Mouse (Mus musculus) kidney, postnatal 0 days (tissue): Measurements from ENCODE around the gene Snap29. TPM values are rescaled to one million over a fixed set of nuclear protein-coding genes. Genes with fewer than 3 reads are reported as not detected.

ENCODE experiments used
- ATAC-seq: fragments of 200-750 bp; cut with Nextera tagmentation; replicated peaks from 2 replicates; pipeline ENCODE4 v1.8.0; 2017; ENCODE audit warnings: low read depth, moderate number of reproducible peaks, moderate TSS enrichment, moderate library complexity; ENCODE audit not compliant: low FRiP score
- DNase-seq: peaks from one replicate; pipeline ENCODE4 v3.0.0-alpha.2; 2016; ENCODE audit warnings: low spot score
- H3K27ac ChIP-seq: fragments of 300-500 bp; sonication (generic); 2 replicates; pipeline ENCODE4 v1.5.1; 2014; ENCODE audit warnings: mild to moderate bottlenecking
- H3K27me3 ChIP-seq: fragments of 300-500 bp; sonication (generic); 2 replicates; pipeline ENCODE4 v1.6.1; 2014; ENCODE audit warnings: low read length, mixed read lengths; ENCODE audit not compliant: insufficient read depth
- H3K36me3 ChIP-seq: fragments of 300-500 bp; sonication (generic); 2 replicates; pipeline ENCODE4 v1.6.1; 2014; ENCODE audit warnings: low read length, mixed read lengths; ENCODE audit not compliant: insufficient read depth
- H3K4me1 ChIP-seq: fragments of 300-500 bp; sonication (generic); replicated peaks from 2 replicates; pipeline ENCODE4 v1.6.1; 2014; ENCODE audit warnings: antibody characterized with exemption, low read length, mixed read lengths; ENCODE audit not compliant: insufficient read depth
- H3K4me2 ChIP-seq: fragments of 300-500 bp; sonication (generic); 2 replicates; pipeline ENCODE4 v1.6.1; 2014; ENCODE audit warnings: mild to moderate bottlenecking, low read length, moderate library complexity, mixed read lengths
- H3K4me3 ChIP-seq: fragments of 300-500 bp; sonication (generic); replicated peaks from 2 replicates; pipeline ENCODE4 v1.5.1; 2014; ENCODE audit warnings: low read depth, low read length
- H3K9ac ChIP-seq: fragments of 300-500 bp; sonication (generic); 2 replicates; pipeline ENCODE4 v1.6.1; 2014; ENCODE audit warnings: low read depth, low read length
- H3K9me3 ChIP-seq: fragments of 300-500 bp; sonication (generic); replicated peaks from 2 replicates; pipeline ENCODE4 v1.6.1; 2016; ENCODE audit warnings: low read length, inconsistent platforms, mixed read lengths
- CTCF ChIP-seq: IDR thresholded peaks from 2 replicates; pipeline ENCODE4 v1.5.1; 2016; ENCODE audit warnings: antibody characterized with exemption, low read depth, mild to moderate bottlenecking, moderate library complexity
- WGBS: fragments of 180-500 bp; shearing (Covaris S2); extraction: QIAGEN DNeasy Blood & Tissue Kit; methylation state at CpG from one replicate; pipeline ENCODE4 v1.1.7; 2014; 5-methylcytosine and 5-hydroxymethylcytosine counted together
- polyA plus RNA-seq: library from polyadenylated mRNA; unstranded; fragments of >200 nt; fragmentation: Nextera tagmentation; extraction: Ambion mirVana; gene quantifications from 2 replicates; pipeline ENCODE4 v1.2.1, GENCODE M21; 2015

Snap29 gene
- polyA plus RNA-seq, 1 experiment from 2014 or later: 11.9 TPM

DNA sequence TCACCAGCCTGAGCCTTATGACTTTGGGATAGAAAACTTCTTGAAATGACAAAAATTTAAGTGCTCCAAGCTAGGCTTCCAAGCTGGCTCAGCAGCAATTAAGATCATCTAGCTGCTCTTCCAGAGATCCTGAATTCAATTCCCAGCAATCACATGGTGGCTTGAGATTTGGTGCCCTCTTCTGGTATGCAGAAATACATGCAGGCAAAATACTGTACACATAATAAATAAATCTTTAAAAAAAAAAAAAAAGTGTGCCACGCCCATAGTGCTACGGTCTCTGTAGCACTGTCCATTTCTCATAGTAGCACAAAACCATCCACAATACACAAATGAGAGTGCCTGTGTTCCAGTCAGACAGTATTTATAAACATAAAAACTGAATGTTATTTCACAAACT is 26.8 kb downstream of the Snap29 start:
- ATAC-seq (no peak), DNase-seq (peak; percentile 31)
- peak; percentile 66 for TF ChIP-seq CTCF
- Histone ChIP-seq H3K9me3 (no peaks in the 10 kb centered on the region), H3K4me1 (no peaks in the 10 kb centered on the region), H3K9ac (no peak overlapping the region), H3K36me3 (peaks cover 6% of the 10 kb centered on the region; the same call in 1 of the 2 replicates), H3K4me3 (no peak overlapping the region), H3K27ac (no peak overlapping the region), H3K27me3 (no peaks in the 10 kb centered on the region), H3K4me2 (no peak overlapping the region)
- 82% methylated on average over 2 of the region's 2 CpGs for WGBS

DNA sequence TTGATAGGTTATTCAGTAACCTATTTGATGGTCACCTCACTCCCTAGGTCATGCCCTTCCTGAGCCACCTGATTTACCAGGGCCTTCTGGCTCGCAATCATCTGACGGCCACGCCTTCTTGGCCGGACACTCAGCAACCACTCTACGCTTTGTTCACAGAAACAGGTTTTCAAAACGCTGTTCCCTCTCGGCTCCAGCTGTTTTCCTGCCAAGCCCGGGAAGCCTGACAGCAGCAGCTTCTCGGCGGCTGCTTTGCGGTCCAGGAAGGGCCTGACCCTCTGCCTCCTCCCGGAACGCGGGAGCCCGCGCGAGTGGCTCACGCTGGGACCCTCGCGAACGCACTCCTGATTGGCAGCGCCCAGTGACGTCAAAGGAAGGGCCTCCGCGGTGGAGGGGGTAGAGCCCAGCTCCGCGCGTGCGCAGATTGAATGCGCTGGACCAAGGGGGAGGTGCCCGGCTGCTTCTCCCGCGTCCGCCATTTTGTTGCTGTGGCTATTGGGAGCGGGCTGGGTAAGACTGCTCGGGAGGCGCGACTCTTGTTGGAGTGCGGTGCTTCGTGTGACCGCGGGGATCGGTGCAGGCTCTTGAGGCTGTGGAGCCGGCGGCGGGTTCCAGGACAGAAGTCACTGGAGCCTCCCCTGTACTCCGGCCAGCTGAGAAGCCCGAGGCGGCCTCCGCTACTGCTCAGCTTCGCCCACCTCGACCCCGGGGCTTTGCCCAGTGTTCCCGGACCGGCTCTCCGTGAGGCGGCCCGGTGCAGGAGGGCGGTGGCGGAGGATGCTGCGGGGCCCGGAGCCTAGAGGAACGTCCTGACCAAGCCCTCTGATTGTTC is 46.0 kb downstream of the Snap29 start, which contains the start of gene Crkl:
TSS of gene Crkl (plus strand) at position 447 of the 832 bp plus-strand sequence.
- Histone ChIP-seq H3K27me3 (no peaks in the 10 kb centered on the region), H3K9me3 (no peaks in the 10 kb centered on the region), H3K36me3 (no peaks in the 10 kb centered on the region; the same call in 1 of the 2 replicates), H3K4me1 (peaks cover 8% of the 10 kb centered on the region), H3K4me2 (peak within 1 kb of the TSS; percentile 75), H3K4me3 (peak within 1 kb of the TSS; percentile 76), H3K9ac (peak within 1 kb of the TSS; percentile 88), H3K27ac (peak within 1 kb of the TSS; percentile 95)
- no peak for TF ChIP-seq CTCF
- under 1% methylated on average over 62 of the region's 63 CpGs for WGBS
- DNase-seq: peak; percentile 99
- peak; percentile 95 for ATAC-seq

DNA sequence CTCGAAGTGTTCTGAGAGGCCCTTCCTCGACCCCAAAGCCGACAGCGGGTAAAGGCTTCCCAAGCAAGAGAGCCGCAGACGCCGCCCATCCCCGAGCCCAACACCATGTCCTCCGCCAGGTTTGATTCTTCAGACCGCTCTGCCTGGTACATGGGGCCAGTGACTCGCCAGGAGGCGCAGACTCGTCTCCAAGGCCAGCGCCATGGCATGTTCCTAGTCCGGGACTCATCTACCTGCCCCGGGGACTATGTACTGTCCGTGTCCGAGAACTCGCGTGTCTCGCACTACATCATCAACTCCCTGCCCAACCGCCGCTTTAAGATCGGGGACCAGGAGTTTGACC is 46.6 kb downstream of the Snap29 start:
- peak overlapping the region; percentile 75 for H3K4me2 ChIP-seq
- ATAC-seq: peak; percentile 44
- peaks cover 1% of the 10 kb centered on the region; the same call in 1 of the 2 replicates for H3K36me3 ChIP-seq
- peak overlapping the region; percentile 88 for H3K9ac ChIP-seq
- no peaks in the 10 kb centered on the region for H3K27me3 ChIP-seq
- DNase-seq: peak; percentile 68
- peak overlapping the region; percentile 95 for H3K27ac ChIP-seq
- peak overlapping the region; percentile 76 for H3K4me3 ChIP-seq
- under 1% methylated on average over 24 of the region's 24 CpGs for WGBS
- TF ChIP-seq CTCF: no peak
- no peaks in the 10 kb centered on the region for H3K9me3 ChIP-seq
- H3K4me1 ChIP-seq: peaks cover 8% of the 10 kb centered on the region

DNA sequence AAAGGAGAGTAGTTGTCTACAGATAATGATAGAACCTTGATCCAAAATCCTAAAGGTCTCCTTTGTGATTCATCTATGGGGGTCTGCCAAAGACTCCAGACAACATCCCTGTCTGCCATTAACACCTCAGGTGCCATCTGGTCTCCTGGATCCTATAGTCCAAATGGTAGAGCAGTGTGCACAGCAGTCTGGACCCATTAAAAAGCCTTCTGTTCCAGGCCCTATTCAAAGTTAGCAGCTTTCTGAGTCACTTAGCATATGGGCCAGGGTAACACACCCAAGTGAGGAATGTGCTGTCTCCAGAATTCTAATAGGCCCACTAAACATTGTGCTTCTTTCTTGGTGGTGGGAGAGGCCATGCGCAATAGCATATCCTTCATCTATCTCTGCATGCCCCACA is 51.1 kb downstream of the Snap29 start:
- no peak overlapping the region for H3K27ac ChIP-seq
- no peak for ATAC-seq
- H3K9ac ChIP-seq: no peak overlapping the region
- H3K36me3 ChIP-seq: peaks cover 3% of the 10 kb centered on the region; the same call in 1 of the 2 replicates
- 90% methylated on average over 1 of the region's 1 CpGs for WGBS
- H3K9me3 ChIP-seq: no peaks in the 10 kb centered on the region
- TF ChIP-seq CTCF: no peak
- H3K4me1 ChIP-seq: peaks cover 8% of the 10 kb centered on the region
- H3K4me2 ChIP-seq: no peak overlapping the region
- no peak overlapping the region for H3K4me3 ChIP-seq
- H3K27me3 ChIP-seq: no peaks in the 10 kb centered on the region
- DNase-seq: no peak

DNA sequence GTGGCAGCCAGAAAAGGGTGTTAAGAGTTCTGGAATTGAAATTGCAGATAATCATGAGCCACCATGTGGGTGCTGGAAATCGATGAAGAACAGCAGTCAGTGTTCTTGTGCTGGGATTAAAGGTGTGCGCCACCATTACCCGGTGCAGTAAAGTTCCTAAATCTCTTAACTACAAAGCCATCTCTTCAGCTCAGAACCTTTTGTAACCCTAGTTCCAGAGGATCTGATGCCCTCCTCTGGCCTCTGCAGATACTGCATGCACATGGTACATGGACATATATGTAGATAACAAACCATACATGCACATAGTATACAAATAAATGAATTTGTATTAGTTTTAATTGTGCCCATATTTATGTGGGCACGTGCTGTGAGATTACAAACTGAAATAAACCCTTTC is 54.5 kb downstream of the Snap29 start:
- TF ChIP-seq CTCF: peak; percentile 66
- H3K36me3 ChIP-seq: peaks cover 3% of the 10 kb centered on the region; the same call in 1 of the 2 replicates
- H3K4me1 ChIP-seq: 0 out of 2 replicates have a peak, but pooled peaks cover 2% of the 10 kb centered on the region
- WGBS: 85% methylated on average over 4 of the region's 4 CpGs
- no peaks in the 10 kb centered on the region for H3K27me3 ChIP-seq
- H3K4me3 ChIP-seq: no peak overlapping the region
- H3K9ac ChIP-seq: no peak overlapping the region
- no peak for ATAC-seq
- no peaks in the 10 kb centered on the region for H3K9me3 ChIP-seq
- H3K4me2 ChIP-seq: no peak overlapping the region
- no peak overlapping the region for H3K27ac ChIP-seq
- peak; percentile 31 for DNase-seq

DNA sequence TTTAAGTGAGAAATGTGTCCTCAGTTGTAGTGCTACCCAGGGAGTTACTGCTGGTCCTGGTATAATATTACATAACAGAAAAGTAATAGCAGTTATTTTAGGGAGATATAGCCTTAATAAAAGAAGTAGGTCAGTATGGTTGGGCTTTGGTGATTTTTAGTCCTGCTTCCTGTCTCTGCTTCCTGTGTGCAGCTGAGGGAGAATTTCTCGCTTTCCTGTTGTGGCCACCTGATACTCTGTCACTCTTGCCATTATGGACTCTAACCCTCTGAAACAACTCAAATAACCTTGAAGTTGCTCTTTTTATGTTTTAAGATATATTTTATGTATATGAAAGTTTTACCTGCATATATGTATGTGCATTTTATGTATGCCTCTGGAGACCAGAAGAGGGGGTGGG is 55.8 kb downstream of the Snap29 start:
- TF ChIP-seq CTCF: no peak
- Histone ChIP-seq H3K27ac (no peak overlapping the region), H3K4me3 (no peak overlapping the region), H3K4me1 (no peaks in the 10 kb centered on the region), H3K9me3 (no peaks in the 10 kb centered on the region), H3K9ac (no peak overlapping the region), H3K27me3 (no peaks in the 10 kb centered on the region), H3K36me3 (peaks cover 3% of the 10 kb centered on the region; the same call in 1 of the 2 replicates), H3K4me2 (no peak overlapping the region)
- DNase-seq: no peak
- no peak for ATAC-seq
- WGBS: 86% methylated on average over 1 of the region's 1 CpGs
